Mouse (Mus musculus): Measurements from ENCODE around the gene B230118H07Rik. TPM values are rescaled to one million over a fixed set of nuclear protein-coding genes. Genes with fewer than 3 reads are reported as not detected.

B230118H07Rik gene
- polyA plus RNA-seq, 1 experiment from 2014 or later: 75.1 TPM

GRCm38 (mm10) chr2:101525091-101525490 is 124.2 kb downstream of the B230118H07Rik start:
- ATAC-seq (replicated peaks; ENCODE audit: low FRiP score, low read depth): no peak
- H3K27ac ChIP-seq: no peak overlapping the region
- no peak for DNase-seq (ENCODE audit: low spot score)

GRCm38 (mm10) chr2:101520503-101520902 is 128.8 kb downstream of the B230118H07Rik start:
- Histone ChIP-seq H3K36me3 (ENCODE audit: insufficient read depth, low read length) (no peaks in the 10 kb centered on the region), H3K4me1 (replicated peaks; ENCODE audit: insufficient read depth, low read length) (no peaks in the 10 kb centered on the region), H3K9ac (ENCODE audit: low read depth, low read length) (no peak overlapping the region), H3K4me2 (ENCODE audit: low read length) (no peak overlapping the region), H3K27ac (no peak overlapping the region), H3K27me3 (ENCODE audit: insufficient read depth, low read length) (no peaks in the 10 kb centered on the region), H3K9me3 (replicated peaks; ENCODE audit: low read length) (no peaks in the 10 kb centered on the region), H3K4me3 (replicated peaks; ENCODE audit: low read depth, low read length) (no peak overlapping the region)
- ATAC-seq (replicated peaks; ENCODE audit: low FRiP score, low read depth) (no peak), DNase-seq (ENCODE audit: low spot score) (no peak)
- TF ChIP-seq CTCF (IDR thresholded peaks at IDR 0.05; ENCODE audit: low read depth): no peak
- WGBS: 87% methylated on average over 1 of the region's 1 CpGs

More at GRCm38 (mm10) chr2:101525091-101525490, 124.2 kb downstream of the B230118H07Rik start:
- H3K9me3 ChIP-seq (replicated peaks; ENCODE audit: low read length): no peaks in the 10 kb centered on the region
- no peak overlapping the region for H3K4me2 ChIP-seq (ENCODE audit: low read length)
- WGBS: 87% methylated on average over 4 of the region's 4 CpGs
- TF ChIP-seq CTCF (IDR thresholded peaks at IDR 0.05; ENCODE audit: low read depth): no peak
- no peaks in the 10 kb centered on the region for H3K36me3 ChIP-seq (ENCODE audit: insufficient read depth, low read length)
- H3K4me3 ChIP-seq (replicated peaks; ENCODE audit: low read depth, low read length): no peak overlapping the region
- no peak overlapping the region for H3K9ac ChIP-seq (ENCODE audit: low read depth, low read length)
- H3K4me1 ChIP-seq (replicated peaks; ENCODE audit: insufficient read depth, low read length): no peaks in the 10 kb centered on the region
- no peaks in the 10 kb centered on the region for H3K27me3 ChIP-seq (ENCODE audit: insufficient read depth, low read length)

- Histone ChIP-seq H3K4me2 (ENCODE audit: low read length) (no peak overlapping the region), H3K36me3 (ENCODE audit: insufficient read depth, low read length) (no peaks in the 10 kb centered on the region), H3K9ac (ENCODE audit: low read depth, low read length) (no peak overlapping the region), H3K27me3 (ENCODE audit: insufficient read depth, low read length) (no peaks in the 10 kb centered on the region), H3K27ac (no peak overlapping the region), H3K4me1 (replicated peaks; ENCODE audit: insufficient read depth, low read length) (no peaks in the 10 kb centered on the region), H3K9me3 (replicated peaks; ENCODE audit: low read length) (no peaks in the 10 kb centered on the region), H3K4me3 (replicated peaks; ENCODE audit: low read depth, low read length) (no peak overlapping the region)
- no peak for DNase-seq (ENCODE audit: low spot score)
- no peak for TF ChIP-seq CTCF (IDR thresholded peaks at IDR 0.05; ENCODE audit: low read depth)
- 83% methylated on average over 1 of the region's 1 CpGs for WGBS
- no peak for ATAC-seq (replicated peaks; ENCODE audit: low FRiP score, low read depth)
Measured at GRCm38 (mm10) chr2:101519928-101520327, 129.4 kb downstream of the B230118H07Rik start.

Other genes starting within 250 kb of the B230118H07Rik start
- 0.06 TPM in 1 of 2 replicates, not detected in the other for gene Rag2, start 24.8 kb downstream of the B230118H07Rik start, polyA plus RNA-seq (2015; fragmentation: Nextera tagmentation; extraction: Ambion mirVana)
- gene Rag1, start within 50 bp of the B230118H07Rik start, polyA plus RNA-seq (2015; fragmentation: Nextera tagmentation; extraction: Ambion mirVana): 0.01 and 0.05 TPM in 2 replicates
- 7.4 and 8.6 TPM in 2 replicates for gene Traf6, start 28.9 kb upstream of the B230118H07Rik start, polyA plus RNA-seq (2015; fragmentation: Nextera tagmentation; extraction: Ambion mirVana)
- 38.1 and 48.5 TPM in 2 replicates for gene Prr5l, start 233.5 kb upstream of the B230118H07Rik start, polyA plus RNA-seq (2015; fragmentation: Nextera tagmentation; extraction: Ambion mirVana)
- gene Commd9, start 236.7 kb upstream of the B230118H07Rik start, polyA plus RNA-seq (2015; fragmentation: Nextera tagmentation; extraction: Ambion mirVana): 73.1 and 74.3 TPM in 2 replicates

Measured in kidney, postnatal 0 days (tissue).